Mouse (Mus musculus) kidney, adult 9 months (tissue): Measurements from ENCODE around the gene Necab3.

Experiments used
- DNase-seq: peaks from one replicate; pipeline ENCODE4 v3.0.0; 2022

Gene Necab3

GRCm38 (mm10) chr2:154558264-154559039 lies at the start of gene Necab3:
TSS of gene Necab3 (minus strand) at chr2:154558890.
- no peak for DNase-seq

DNA sequence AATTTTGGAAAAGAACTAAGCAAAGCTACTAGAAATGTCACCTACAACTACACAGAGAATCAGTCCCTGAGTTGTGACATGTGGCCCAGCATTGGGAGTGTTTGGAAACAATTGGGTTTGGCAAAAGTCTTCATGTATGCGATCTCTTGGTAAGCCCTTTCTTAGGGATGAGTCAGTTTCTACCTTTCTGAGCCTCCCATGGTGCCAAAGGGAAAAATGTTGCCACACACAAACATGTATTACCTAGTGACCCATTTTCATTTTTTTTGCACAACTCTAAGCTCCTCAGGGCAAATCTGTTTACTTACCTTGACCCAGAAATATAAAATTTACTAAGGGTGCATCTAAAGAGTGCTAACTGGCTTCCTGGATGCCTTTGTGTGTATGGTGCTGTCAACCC lies 48.3 kb upstream of the Necab3 start:
- no peak for DNase-seq

DNA sequence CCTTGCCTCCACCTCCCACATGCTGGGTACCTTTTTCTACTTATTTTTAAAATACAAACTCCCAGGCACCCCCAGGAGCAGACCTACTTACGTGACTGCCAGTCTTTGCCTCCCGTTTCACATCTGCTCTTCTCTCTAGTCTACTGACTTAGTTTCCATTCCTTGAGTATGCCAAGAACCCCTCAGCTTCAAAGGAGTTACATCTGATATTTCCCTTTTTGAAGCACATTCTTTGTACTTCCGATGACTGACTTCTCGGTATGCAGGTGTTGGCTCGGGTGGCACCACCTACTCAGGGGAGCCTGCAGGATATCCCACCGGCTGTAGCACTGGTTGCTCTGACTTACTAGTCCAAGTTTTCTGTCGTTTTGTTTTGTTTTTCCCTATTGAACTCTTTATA lies 45.5 kb upstream of the Necab3 start:
- no peak for DNase-seq

DNA sequence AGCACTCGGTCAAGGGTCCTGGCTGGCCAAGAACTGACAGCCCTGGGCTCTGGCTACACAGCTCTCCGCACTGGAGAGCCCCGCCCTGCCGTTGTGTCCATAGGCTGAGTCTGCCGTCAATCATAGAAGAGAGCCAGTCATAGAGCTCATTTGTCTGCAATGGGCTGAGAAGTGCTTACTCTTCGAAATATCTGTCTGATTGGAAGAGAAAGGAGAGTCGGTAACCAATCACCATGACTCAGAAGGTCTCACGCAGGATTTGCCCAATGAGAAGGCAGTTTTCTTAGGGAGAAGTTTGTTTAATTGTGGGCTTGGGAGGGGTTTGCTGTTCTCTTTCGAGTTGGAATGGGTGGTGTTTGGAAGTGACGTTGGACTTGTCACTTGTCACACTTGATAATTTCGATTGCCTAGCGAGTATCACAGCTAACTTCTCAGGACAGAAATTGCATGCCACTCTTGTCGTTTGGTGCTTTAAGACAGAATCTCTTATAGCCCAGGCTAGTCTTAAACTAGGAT lies 45.0 kb upstream of the Necab3 start, which contains the start of gene Pxmp4:
Gene Pxmp4, minus strand, starts transcription at position 71 of the 516 bp plus-strand sequence.
- DNase-seq = peak; percentile 100

- DNase-seq = peak; percentile 79
Measured at GRCm38 (mm10) chr2:154603007-154603637, 44.4 kb upstream of the Necab3 start.

DNA sequence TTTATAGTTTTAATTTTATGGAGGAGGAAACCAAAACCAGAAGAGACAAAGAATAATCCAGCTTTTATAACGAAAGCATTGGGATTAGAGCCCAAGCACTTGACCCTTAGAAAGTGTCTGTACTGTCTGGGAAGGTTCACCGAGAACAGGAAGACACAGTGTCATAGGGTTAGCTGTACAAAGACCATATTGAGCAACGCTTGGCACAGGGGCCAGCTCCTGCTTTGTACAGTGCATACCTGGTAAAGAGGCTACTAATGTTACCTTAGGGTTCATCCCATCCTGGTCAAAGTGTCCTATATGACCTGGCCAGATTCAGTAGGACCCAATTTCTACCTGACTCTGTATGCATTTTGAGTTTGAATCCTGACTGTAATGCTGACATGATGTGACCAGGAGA lies 42.6 kb upstream of the Necab3 start:
- peak; percentile 84 for DNase-seq

- peak; percentile 42 for DNase-seq
Measured at GRCm38 (mm10) chr2:154600586-154600985, 41.9 kb upstream of the Necab3 start.

GRCm38 (mm10) chr2:154597399-154597798 lies 38.7 kb upstream of the Necab3 start:
- DNase-seq = no peak

GRCm38 (mm10) chr2:154595775-154596174 lies 37.1 kb upstream of the Necab3 start:
- no peak for DNase-seq

DNA sequence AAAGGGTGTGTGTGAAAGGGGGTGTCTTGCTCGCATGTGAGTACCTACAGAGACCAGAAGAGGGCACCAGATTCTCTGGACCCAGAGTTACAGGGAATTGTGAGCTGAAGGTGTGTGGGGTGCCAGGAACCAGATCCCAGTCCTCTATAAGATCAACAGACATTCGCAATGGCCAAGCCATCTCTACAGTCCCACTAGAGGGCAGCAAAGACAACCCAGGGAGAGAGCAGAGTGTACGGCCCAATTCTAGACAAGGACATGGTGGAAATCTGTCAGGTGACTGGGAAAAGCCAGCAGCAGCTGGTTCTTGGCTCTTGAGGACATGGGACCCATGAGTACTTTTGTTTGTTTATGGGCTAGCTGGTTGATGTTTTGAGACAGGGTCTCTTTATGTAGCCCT lies 34.3 kb upstream of the Necab3 start:
- peak; percentile 58 for DNase-seq

DNA sequence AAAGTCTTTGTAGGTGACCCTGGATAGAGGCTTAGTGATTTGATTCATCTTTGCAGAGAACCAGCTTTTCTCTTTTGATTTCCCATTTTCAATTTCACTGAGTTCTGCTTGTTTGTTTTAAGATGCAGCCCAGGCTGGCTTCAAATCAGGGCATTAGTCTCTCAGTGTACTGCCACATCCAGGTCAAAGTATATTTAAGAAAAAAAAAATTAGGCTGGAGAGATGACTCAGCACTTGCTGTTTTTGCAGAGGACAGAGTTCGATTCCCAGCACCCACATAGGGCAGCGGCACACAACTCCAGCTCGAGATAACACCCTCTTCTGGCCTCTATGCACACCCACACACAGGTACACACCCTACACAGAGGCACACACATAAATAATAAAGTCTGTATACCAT lies 32.5 kb upstream of the Necab3 start:
- DNase-seq = no peak

DNA sequence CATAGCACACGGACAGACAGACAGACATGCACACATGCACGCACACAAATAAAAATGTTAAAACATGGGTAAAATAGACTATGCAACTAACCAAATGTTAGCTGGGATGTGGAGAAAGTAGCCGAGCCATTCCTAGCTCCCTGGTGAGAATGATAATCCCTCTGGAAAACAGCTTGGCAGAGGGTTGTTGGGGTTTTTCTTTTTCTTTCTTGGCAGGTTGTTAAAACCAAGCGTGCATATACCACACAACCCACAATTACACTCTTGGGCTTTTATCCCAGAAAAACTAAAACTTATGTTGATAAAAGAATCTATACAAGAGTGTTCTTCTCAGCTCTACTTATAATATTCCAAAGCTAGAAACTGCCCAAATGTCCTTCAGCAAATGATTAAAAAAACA lies 30.4 kb upstream of the Necab3 start:
- no peak for DNase-seq

DNA sequence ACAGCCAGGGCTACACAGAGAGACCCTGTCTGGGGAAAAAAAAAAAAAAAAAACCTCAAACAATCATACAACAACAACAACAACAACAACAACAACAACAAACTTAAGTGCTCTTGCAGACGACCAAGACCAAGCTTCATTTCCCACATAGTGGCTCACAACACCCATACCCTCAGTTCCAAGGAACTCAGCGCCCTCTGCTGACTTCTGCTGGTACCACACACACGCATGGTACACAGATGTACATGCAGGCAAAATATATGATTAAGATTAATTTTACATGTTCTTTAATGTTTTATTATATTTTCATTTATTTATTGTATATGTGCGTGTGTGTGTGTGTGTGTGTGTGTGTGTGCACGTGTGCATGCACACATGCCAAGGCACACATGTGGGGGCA lies 27.7 kb upstream of the Necab3 start:
- DNase-seq = peak; percentile 42

DNA sequence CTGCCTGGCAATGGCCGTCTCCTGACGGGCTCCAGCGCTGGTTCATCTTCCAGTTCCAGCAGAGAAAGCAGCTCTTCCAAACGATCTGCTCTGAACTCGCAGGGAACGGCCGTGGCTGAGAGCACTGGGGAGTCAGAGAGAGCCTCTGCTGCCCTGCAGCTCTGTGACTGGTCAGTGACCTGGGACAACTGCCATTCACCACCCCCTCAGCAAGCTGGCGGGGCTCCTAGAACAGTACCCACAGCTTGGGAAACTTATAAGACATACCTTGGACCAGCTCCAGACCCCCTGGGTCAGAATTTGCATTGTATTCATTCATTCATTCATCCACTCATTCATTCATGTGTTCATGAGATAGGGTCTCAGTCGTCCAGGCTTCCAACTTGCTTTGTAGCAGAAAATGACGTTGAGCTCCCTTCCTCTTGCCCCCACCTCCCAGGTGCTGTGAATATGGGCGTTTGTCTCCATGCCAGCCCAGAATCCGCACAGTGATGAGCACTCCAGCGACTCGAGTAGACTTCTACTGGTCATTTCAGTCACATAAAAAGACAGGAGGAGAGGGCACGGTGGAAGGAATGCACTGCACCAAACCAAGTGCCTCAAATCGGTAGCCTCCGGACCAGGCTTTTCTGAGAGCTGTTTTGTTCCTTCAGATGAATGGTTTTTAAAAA lies 26.4 kb upstream of the Necab3 start:
- DNase-seq = no peak

DNA sequence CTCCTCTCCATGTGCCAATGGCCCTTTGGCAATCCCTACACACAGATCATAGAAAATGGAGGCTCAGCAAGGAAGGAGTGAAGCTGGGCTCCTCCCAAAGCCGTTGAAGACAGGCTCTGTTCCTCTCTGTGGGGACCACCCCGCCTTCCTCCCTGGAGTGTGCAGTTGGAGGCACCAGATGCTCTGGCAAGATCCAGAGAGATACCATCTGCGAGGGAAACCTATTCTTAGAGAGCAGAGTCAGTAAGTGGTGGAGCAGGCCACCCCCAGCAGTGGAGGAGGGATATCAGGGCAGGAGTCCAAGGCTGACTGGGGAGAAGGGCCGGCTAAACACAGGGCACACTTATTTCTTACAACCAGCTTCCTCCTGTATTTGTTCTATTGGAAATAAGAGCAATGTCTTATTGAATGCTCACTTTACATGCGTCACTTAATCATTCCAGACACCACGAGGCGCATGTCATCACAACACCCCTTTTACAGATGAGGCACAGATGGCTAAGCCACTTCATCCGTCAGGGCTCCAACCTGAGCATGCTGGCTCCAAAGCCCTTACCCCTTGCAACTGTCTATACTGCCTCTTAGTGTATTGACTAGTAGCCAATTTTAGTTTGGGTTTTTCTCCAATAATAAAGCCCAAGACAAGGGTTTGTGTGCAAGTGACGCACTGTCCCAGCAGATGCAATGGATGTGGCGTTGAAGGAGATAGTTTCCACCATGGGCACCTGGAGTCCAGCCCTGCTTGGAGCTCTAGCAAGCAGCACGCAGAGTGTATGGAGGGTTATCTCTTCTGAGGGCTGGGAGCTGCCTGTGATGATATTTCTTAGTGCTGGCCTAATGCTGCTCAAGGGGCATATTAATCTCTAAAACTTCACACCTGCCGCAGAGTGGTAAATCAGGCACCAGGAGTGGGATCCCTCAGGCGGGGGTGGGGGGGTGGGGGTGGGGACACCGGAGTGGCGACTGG lies 25.5 kb upstream of the Necab3 start:
- DNase-seq = no peak

DNA sequence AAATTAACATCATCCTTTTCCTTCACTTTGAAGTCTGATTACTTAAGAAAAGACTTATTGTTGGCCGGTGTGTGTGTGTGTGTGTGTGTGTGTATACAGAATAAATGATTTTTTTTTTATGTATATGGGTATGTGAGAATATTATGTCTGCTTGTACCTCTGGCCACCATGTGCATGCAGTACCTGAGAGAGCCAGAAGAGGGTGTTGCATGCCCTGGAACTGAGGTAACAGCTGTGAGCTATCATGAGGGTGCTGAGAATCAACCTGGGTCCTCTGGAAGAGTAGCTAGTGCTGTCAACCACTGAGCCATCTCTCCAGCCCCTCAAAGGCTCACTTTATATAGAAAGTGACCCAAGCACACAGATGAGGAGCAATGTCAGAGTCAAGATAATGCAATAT lies 22.7 kb upstream of the Necab3 start:
- no peak for DNase-seq

- DNase-seq = no peak
Measured at GRCm38 (mm10) chr2:154580586-154580985, 21.9 kb upstream of the Necab3 start.

DNA sequence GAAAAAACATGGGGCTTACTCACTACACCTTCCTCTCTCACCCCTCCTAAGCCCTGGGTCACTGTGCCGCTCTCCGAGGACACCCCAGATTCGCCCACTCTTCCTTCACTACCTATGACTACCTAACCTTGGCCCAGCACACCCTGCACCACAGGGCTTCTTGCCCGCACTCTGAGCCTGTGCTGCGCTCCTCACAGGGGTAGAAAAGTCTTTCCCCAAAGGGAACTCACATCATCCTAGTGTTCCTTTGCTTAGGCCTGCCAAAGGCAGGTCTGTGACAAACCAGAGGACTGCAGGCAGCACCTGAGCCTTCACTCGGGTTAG lies 19.0 kb upstream of the Necab3 start:
- DNase-seq = no peak

- no peak for DNase-seq
Measured at GRCm38 (mm10) chr2:154576876-154577743, 18.4 kb upstream of the Necab3 start.

DNA sequence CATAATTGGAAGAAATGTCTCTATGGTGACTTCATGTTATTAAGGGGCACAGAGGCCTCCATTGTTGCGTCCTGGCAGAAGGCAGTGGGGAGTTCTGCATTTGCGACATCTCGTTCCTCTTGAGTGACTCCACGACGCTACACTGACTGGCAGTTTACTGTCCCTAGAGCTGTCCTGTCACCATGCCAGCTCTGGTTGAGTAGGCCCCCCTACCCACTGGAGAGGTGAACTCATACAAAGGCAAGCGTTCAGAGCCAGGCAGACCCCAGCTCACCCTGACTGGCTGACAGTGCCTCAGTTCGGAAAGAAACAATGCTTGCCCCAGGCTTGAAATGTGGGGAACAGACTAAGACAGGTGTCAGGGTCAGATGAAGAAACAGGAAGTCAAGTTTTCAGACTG lies 15.6 kb upstream of the Necab3 start:
- no peak for DNase-seq

- no peak for DNase-seq
Measured at GRCm38 (mm10) chr2:154572996-154573395, 14.3 kb upstream of the Necab3 start.

- DNase-seq = no peak
Measured at GRCm38 (mm10) chr2:154571976-154572375, 13.3 kb upstream of the Necab3 start.
